9 mouse cellular contexts compared by ENCODE assay signal in genomic region chr7:45786661-45787413, GRCm38 (mm10). TPM values are rescaled to one million over a fixed set of nuclear protein-coding genes. Genes with fewer than 3 reads are reported as not detected.
A peak's percentile ranks its signal among the peaks of the same experiment; 100 is the strongest.
DNase-seq lines count a peak whose midpoint lies in the region; ATAC-seq and TF ChIP-seq lines count a peak whose summit lies in the region.
"Had no signal": no experiment of that assay in that cellular context is flagged by ENCODE, and none has a peak within 500 bp of the region (broad histone marks: within the 10 kb centered on the region; RNA-seq: fewer than 3 reads in every experiment).

No protein-coding gene starts in this region.

- H3K4me3 ChIP-seq in lung, postnatal 0 days (ENCODE audit: low read depth, low read length): 0 out of 2 replicates have a peak overlapping the region, but pooled peaks have one; percentile 0
- peak overlapping the region; percentile 93 for H3K4me3 ChIP-seq in hindbrain, postnatal 0 days (ENCODE audit: low read length)
- H3K4me3 ChIP-seq in midbrain, embryonic 10.5 days: peak overlapping the region; percentile 95
- H3K4me3 ChIP-seq: liver, embryonic 15.5 days had no signal

- H3K9ac ChIP-seq in lung, postnatal 0 days (replicated peaks; ENCODE audit: low read depth): no peak overlapping the region
- H3K9ac ChIP-seq in hindbrain, postnatal 0 days (replicated peaks; ENCODE audit: low read length): peak overlapping the region; percentile 90
- H3K9ac ChIP-seq: liver, embryonic 15.5 days had no signal

- H3K27me3 ChIP-seq in lung, postnatal 0 days (replicated peaks; ENCODE audit: insufficient read depth, low read length): peaks cover 12% of the 10 kb centered on the region; the same call in 1 of the 2 replicates
- no peaks in the 10 kb centered on the region for H3K27me3 ChIP-seq in hindbrain, postnatal 0 days (ENCODE audit: insufficient read depth, low read length)
- H3K27me3 ChIP-seq in midbrain, embryonic 10.5 days (ENCODE audit: low read depth, poor library complexity, severe bottlenecking): peaks cover 21% of the 10 kb centered on the region

- TF ChIP-seq EP300 in lung, postnatal 0 days (IDR thresholded peaks at IDR 0.05): no peak

- no peak overlapping the region for H3K27ac ChIP-seq in lung, postnatal 0 days (ENCODE audit: low read length)
- peak overlapping the region; percentile 98 for H3K27ac ChIP-seq in hindbrain, postnatal 0 days
- H3K27ac ChIP-seq in midbrain, embryonic 10.5 days (replicated peaks): peak overlapping the region; percentile 94
- H3K27ac ChIP-seq: liver, embryonic 15.5 days had no signal

- DNase-seq in lung, postnatal 0 days (ENCODE audit: low spot score): peak; percentile 52
- no peak for DNase-seq in lung, postnatal 36 days
- peak; percentile 81 for DNase-seq in embryo, embryonic 11 days
- DNase-seq in hindbrain, postnatal 0 days (ENCODE audit: low spot score): peak; percentile 82
- peak; percentile 59 for DNase-seq in midbrain, embryonic 10.5 days (ENCODE audit: low spot score)
- DNase-seq in gastrocnemius, adult 8-10 months (ENCODE audit: low spot score in 2 of 2): no peak
- DNase-seq in lung, postnatal 10 days: no peak
- DNase-seq in urinary bladder, postnatal 36 days (ENCODE audit: low spot score in 2 of 2): no peak

- 10% methylated on average over 15 of the region's 17 CpGs for WGBS in lung, postnatal 0 days
- 14% methylated on average over 17 of the region's 17 CpGs for WGBS in hindbrain, postnatal 0 days
- 12% methylated on average over 17 of the region's 17 CpGs for WGBS in midbrain, embryonic 10.5 days

- H3K4me2 ChIP-seq in lung, postnatal 0 days (replicated peaks; ENCODE audit: low read depth, low read length): peak overlapping the region; percentile 54
- H3K4me2 ChIP-seq in hindbrain, postnatal 0 days (ENCODE audit: low read depth, low read length): peak overlapping the region; percentile 86
- H3K4me2 ChIP-seq: liver, embryonic 15.5 days had no signal

- H3K4me1 ChIP-seq in lung, postnatal 0 days (ENCODE audit: insufficient read depth, low read depth, low read length): peaks cover 4% of the 10 kb centered on the region; the same call in 1 of the 2 replicates
- H3K4me1 ChIP-seq in hindbrain, postnatal 0 days (ENCODE audit: insufficient read depth, low read length): peaks cover 6% of the 10 kb centered on the region; the same call in 1 of the 2 replicates
- peaks cover 46% of the 10 kb centered on the region for H3K4me1 ChIP-seq in midbrain, embryonic 10.5 days

- ATAC-seq in lung, postnatal 0 days: peak; percentile 55; the same call in 1 of the 2 replicates
- peak; percentile 30 for ATAC-seq in hindbrain, postnatal 0 days

- no peak for TF ChIP-seq CTCF in lung, postnatal 0 days (IDR thresholded peaks at IDR 0.05)
- TF ChIP-seq CTCF in hindbrain, postnatal 0 days (IDR thresholded peaks at IDR 0.05; ENCODE audit: low read depth): no peak

- no peaks in the 10 kb centered on the region for H3K9me3 ChIP-seq in lung, postnatal 0 days (ENCODE audit: low read length)
- no peaks in the 10 kb centered on the region for H3K9me3 ChIP-seq in hindbrain, postnatal 0 days (ENCODE audit: low read length)
- H3K9me3 ChIP-seq in midbrain, embryonic 10.5 days (replicated peaks): no peaks in the 10 kb centered on the region; the same call in 1 of the 2 replicates
- H3K9me3 ChIP-seq: liver, embryonic 15.5 days had no signal

- no peaks in the 10 kb centered on the region for H3K36me3 ChIP-seq in lung, postnatal 0 days (ENCODE audit: insufficient read depth, low read length)
- H3K36me3 ChIP-seq in hindbrain, postnatal 0 days (ENCODE audit: insufficient read depth, low read length): peaks cover 28% of the 10 kb centered on the region
- H3K36me3 ChIP-seq in midbrain, embryonic 10.5 days: peaks cover 52% of the 10 kb centered on the region
- H3K36me3 ChIP-seq: liver, embryonic 15.5 days had no signal

RNA-seq across cellular contexts. Expression of gene Sult2b1, which starts 2.4 kb away (rescaled TPM):
- 3.2 and 3.7 TPM in 2 replicates for polyA plus RNA-seq in lung, postnatal 0 days (2015; fragmentation: Nextera tagmentation; extraction: Ambion mirVana)
- 4.7 and 12.1 TPM in 2 replicates for total RNA-seq in hindbrain, postnatal 0 days (2014; rRNA removed)
- 5.7 and 7.4 TPM in 2 replicates for polyA plus RNA-seq in hindbrain, postnatal 0 days (2015; fragmentation: Nextera tagmentation; extraction: Ambion mirVana)
- 1.1 and 1.5 TPM in 2 replicates for polyA plus RNA-seq in midbrain, embryonic 10.5 days (2016; fragmentation: Nextera tagmentation; extraction: Ambion mirVana)
- total RNA-seq in gastrocnemius, adult 8-10 months (2022): not detected

RNA-seq across cellular contexts. Expression of gene Lmtk3, which starts 3.3 kb away (rescaled TPM):
- polyA plus RNA-seq in lung, postnatal 0 days (2015; fragmentation: Nextera tagmentation; extraction: Ambion mirVana): 0.10 and 0.11 TPM in 2 replicates
- 125 and 133 TPM in 2 replicates for total RNA-seq in hindbrain, postnatal 0 days (2014; rRNA removed)
- 13.6 and 13.9 TPM in 2 replicates for polyA plus RNA-seq in hindbrain, postnatal 0 days (2015; fragmentation: Nextera tagmentation; extraction: Ambion mirVana)
- 2.3 and 3.3 TPM in 2 replicates for polyA plus RNA-seq in midbrain, embryonic 10.5 days (2016; fragmentation: Nextera tagmentation; extraction: Ambion mirVana)
- total RNA-seq in gastrocnemius, adult 8-10 months (2022): not detected
- polyA plus RNA-seq: liver, embryonic 15.5 days had no signal

RNA-seq across cellular contexts. Expression of gene Cyth2, which starts 27.5 kb away (rescaled TPM):
- 105 and 113 TPM in 2 replicates for polyA plus RNA-seq in lung, postnatal 0 days (2015; fragmentation: Nextera tagmentation; extraction: Ambion mirVana)
- 176 and 221 TPM in 2 replicates for total RNA-seq in hindbrain, postnatal 0 days (2014; rRNA removed)
- 209 and 216 TPM in 2 replicates for polyA plus RNA-seq in hindbrain, postnatal 0 days (2015; fragmentation: Nextera tagmentation; extraction: Ambion mirVana)
- 153 and 183 TPM in 2 replicates for polyA plus RNA-seq in midbrain, embryonic 10.5 days (2016; fragmentation: Nextera tagmentation; extraction: Ambion mirVana)
- total RNA-seq in gastrocnemius, adult 8-10 months (2022): 10 to 100 TPM; 25.2 to 34.3 (median 30.8) TPM

RNA-seq across cellular contexts. Expression of gene Kcnj14, which starts 37.7 kb away (rescaled TPM):
- 0.20 and 0.35 TPM in 2 replicates for polyA plus RNA-seq in lung, postnatal 0 days (2015; fragmentation: Nextera tagmentation; extraction: Ambion mirVana)
- 0.97 and 1.4 TPM in 2 replicates for total RNA-seq in hindbrain, postnatal 0 days (2014; rRNA removed)
- polyA plus RNA-seq in hindbrain, postnatal 0 days (2015; fragmentation: Nextera tagmentation; extraction: Ambion mirVana): 0.89 and 1.2 TPM in 2 replicates
- 0.65 and 0.72 TPM in 2 replicates for polyA plus RNA-seq in midbrain, embryonic 10.5 days (2016; fragmentation: Nextera tagmentation; extraction: Ambion mirVana)
- under 1 TPM in 2 of 4 experiments, not detected in 2; 0.11 to 0.29 TPM for total RNA-seq in gastrocnemius, adult 8-10 months (2022)

RNA-seq across cellular contexts. Expression of gene Grwd1, which starts 43.9 kb away (rescaled TPM):
- 14.8 and 15.1 TPM in 2 replicates for polyA plus RNA-seq in lung, postnatal 0 days (2015; fragmentation: Nextera tagmentation; extraction: Ambion mirVana)
- 29.1 and 34.6 TPM in 2 replicates for total RNA-seq in hindbrain, postnatal 0 days (2014; rRNA removed)
- polyA plus RNA-seq in hindbrain, postnatal 0 days (2015; fragmentation: Nextera tagmentation; extraction: Ambion mirVana): 44.6 and 48.6 TPM in 2 replicates
- 95.8 and 119 TPM in 2 replicates for polyA plus RNA-seq in midbrain, embryonic 10.5 days (2016; fragmentation: Nextera tagmentation; extraction: Ambion mirVana)
- total RNA-seq in gastrocnemius, adult 8-10 months (2022): 10 to 100 TPM; 15.5 to 17.3 (median 16.1) TPM

Comparison
In these comparisons a context has a peak if more than half of its experiments do, and no peak if none do; other contexts are left out.
1. DNase-seq: peak in lung, postnatal 0 days (single experiment), embryo, embryonic 11 days (single experiment), hindbrain, postnatal 0 days (single experiment) and midbrain, embryonic 10.5 days (single experiment); none in lung, postnatal 36 days (single experiment), gastrocnemius, adult 8-10 months (0 of 2), lung, postnatal 10 days (single experiment) and urinary bladder, postnatal 36 days (0 of 2).
2. H3K4me3 ChIP-seq: peak in every context shown above with its lines; median percentile 95 in midbrain, embryonic 10.5 days; 93 in hindbrain, postnatal 0 days; 0 in lung, postnatal 0 days.